Mouse (Mus musculus) E14TG2a.4 (cell line): ENCODE measurements at regions not wholly inside any gene's neighbourhood (a gene's known extent, or its start where the extent isn't known, plus 50 kb on each side); places are given as distances from the start of the nearest gene placed in this dataset.
A peak's percentile ranks its signal among the peaks of the same experiment; 100 is the strongest.

ENCODE experiments used
- H3K27me3 ChIP-seq: 2 replicates; pipeline ENCODE4 v1.6.1; 2014; ENCODE audit warnings: low read length, control low read depth; ENCODE audit not compliant: insufficient read depth
- H3K36me3 ChIP-seq: 2 replicates; pipeline ENCODE4 v1.6.1; 2014; ENCODE audit warnings: low read length, control low read depth; ENCODE audit not compliant: insufficient read depth
- H3K4me1 ChIP-seq: replicated peaks from 2 replicates; pipeline ENCODE4 v1.6.1; 2014; ENCODE audit warnings: low read depth, low read length, control low read depth
- H3K4me3 ChIP-seq: replicated peaks from 2 replicates; pipeline ENCODE4 v1.5.1; 2014; ENCODE audit warnings: mild to moderate bottlenecking, low read length
- H3K9me3 ChIP-seq: 2 replicates; pipeline ENCODE4 v1.6.1; 2014; ENCODE audit warnings: low read length, control low read depth
- CTCF ChIP-seq: conservative IDR thresholded peaks from 2 replicates; pipeline ENCODE4 v1.5.1; 2014; ENCODE audit warnings: low read length
- NANOG ChIP-seq: IDR thresholded peaks from 2 replicates; pipeline ENCODE4 v1.6.1; 2014; ENCODE audit warnings: borderline replicate concordance, low read length, mixed read lengths
- POU5F1 ChIP-seq: IDR thresholded peaks from 2 replicates; pipeline ENCODE4 v1.6.1; 2014; ENCODE audit warnings: low read length, borderline replicate concordance

GRCm38 (mm10) chr3:35520131-35520530 is 233.8 kb upstream of the Atp11b start:
- no peaks in the 10 kb centered on the region for H3K27me3 ChIP-seq
- H3K36me3 ChIP-seq, result no peaks in the 10 kb centered on the region
- H3K9me3 ChIP-seq, result no peaks in the 10 kb centered on the region
- no peaks in the 10 kb centered on the region for H3K4me1 ChIP-seq
- TF ChIP-seq CTCF, result no peak
- no peak for TF ChIP-seq NANOG
- TF ChIP-seq POU5F1, result no peak
- no peak overlapping the region for H3K4me3 ChIP-seq

GRCm38 (mm10) chr3:35547696-35548095 is 206.2 kb upstream of the Atp11b start:
- H3K27me3 ChIP-seq, result no peaks in the 10 kb centered on the region
- no peaks in the 10 kb centered on the region for H3K36me3 ChIP-seq
- TF ChIP-seq POU5F1 (no peak), CTCF (no peak), NANOG (no peak)
- H3K4me3 ChIP-seq, result no peak overlapping the region
- no peaks in the 10 kb centered on the region for H3K4me1 ChIP-seq
- H3K9me3 ChIP-seq, result no peaks in the 10 kb centered on the region

GRCm38 (mm10) chr3:35551791-35552190 is 202.1 kb upstream of the Atp11b start:
- TF ChIP-seq NANOG, result no peak
- TF ChIP-seq CTCF, result no peak
- no peak for TF ChIP-seq POU5F1
- no peaks in the 10 kb centered on the region for H3K9me3 ChIP-seq

GRCm38 (mm10) chr3:35560425-35560824 is 193.5 kb upstream of the Atp11b start:
- no peaks in the 10 kb centered on the region for H3K4me1 ChIP-seq
- TF ChIP-seq POU5F1 (no peak), NANOG (no peak), CTCF (no peak)
- H3K9me3 ChIP-seq, result no peaks in the 10 kb centered on the region
- H3K27me3 ChIP-seq, result no peaks in the 10 kb centered on the region
- H3K36me3 ChIP-seq, result no peaks in the 10 kb centered on the region
- H3K4me3 ChIP-seq, result no peak overlapping the region

More at GRCm38 (mm10) chr3:35551791-35552190, 202.1 kb upstream of the Atp11b start:
- Histone ChIP-seq H3K4me1 (no peaks in the 10 kb centered on the region), H3K4me3 (no peak overlapping the region), H3K27me3 (no peaks in the 10 kb centered on the region), H3K36me3 (no peaks in the 10 kb centered on the region)

- Histone ChIP-seq H3K36me3 (no peaks in the 10 kb centered on the region), H3K27me3 (no peaks in the 10 kb centered on the region), H3K9me3 (no peaks in the 10 kb centered on the region), H3K4me1 (no peaks in the 10 kb centered on the region), H3K4me3 (no peak overlapping the region)
- peak; percentile 97 for TF ChIP-seq CTCF
- no peak for TF ChIP-seq NANOG
- TF ChIP-seq POU5F1, result no peak
Measured at GRCm38 (mm10) chr3:35574402-35574801, 179.5 kb upstream of the Atp11b start.
